Mouse (Mus musculus): ENCODE data around the gene Gm11549. TPM values are rescaled to one million over a fixed set of nuclear protein-coding genes. Genes with fewer than 3 reads are reported as not detected.

Gm11549 gene
- polyA plus RNA-seq, 1 experiment from 2014 or later: 0.35 TPM

DNA sequence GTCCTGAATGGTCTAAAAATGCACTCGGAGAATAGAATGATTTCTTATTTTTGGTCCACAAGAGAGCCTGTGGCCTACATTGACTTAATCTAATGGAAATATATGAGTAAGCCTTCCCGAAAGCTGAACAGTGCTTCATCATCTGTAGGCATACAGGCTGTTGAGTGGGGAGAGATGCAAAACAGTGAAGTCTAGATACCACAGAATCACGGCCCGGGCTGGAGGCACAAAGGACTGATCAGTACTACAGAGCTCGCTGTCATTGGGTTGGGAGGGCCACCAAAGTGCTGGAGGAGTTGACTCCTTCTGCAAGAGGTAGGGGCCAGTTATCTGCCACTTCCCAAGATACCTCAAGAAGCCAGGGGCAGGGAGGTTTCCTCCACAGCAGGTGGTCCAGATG, 9.2 kb upstream of the Gm11549 start:
- Histone ChIP-seq H3K9ac (ENCODE audit: low read depth, low read length) (no peak overlapping the region), H3K4me2 (ENCODE audit: low read length) (no peak overlapping the region), H3K27ac (ENCODE audit: low read length) (no peak overlapping the region), H3K4me3 (ENCODE audit: low read depth, low read length) (no peak overlapping the region), H3K36me3 (ENCODE audit: control insufficient read depth, insufficient read depth, low read length) (no peaks in the 10 kb centered on the region), H3K4me1 (ENCODE audit: control insufficient read depth, insufficient read depth, low read length) (peaks cover 3% of the 10 kb centered on the region; the same call in 1 of the 2 replicates), H3K9me3 (replicated peaks; ENCODE audit: control insufficient read depth, low read length, poor library complexity, severe bottlenecking) (no peaks in the 10 kb centered on the region), H3K27me3 (ENCODE audit: control insufficient read depth, insufficient read depth, low read depth, low read length) (no peaks in the 10 kb centered on the region)
- no peak for ATAC-seq
- 78% methylated on average over 5 of the region's 5 CpGs for WGBS

DNA sequence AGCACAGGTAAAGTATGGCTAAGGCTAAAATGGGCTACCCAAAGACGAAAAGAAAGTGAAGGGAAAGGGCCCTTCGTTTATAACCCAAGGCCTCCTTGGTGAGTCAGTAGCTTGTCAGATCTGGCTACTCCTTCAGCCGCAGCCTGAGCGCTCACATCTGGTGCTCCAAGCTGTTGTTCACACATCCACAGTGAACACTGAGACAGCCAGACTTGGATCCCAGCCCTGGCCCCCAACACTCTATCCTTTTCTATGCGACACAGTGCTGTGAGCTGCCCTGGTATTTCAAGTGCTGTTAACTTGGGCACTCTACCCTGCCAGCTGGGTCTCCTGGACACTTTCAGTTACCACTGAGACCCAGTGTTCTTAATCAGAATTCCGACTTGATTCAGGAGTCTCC, 8.7 kb upstream of the Gm11549 start:
- Histone ChIP-seq H3K27ac (ENCODE audit: low read length) (no peak overlapping the region), H3K9ac (ENCODE audit: low read depth, low read length) (no peak overlapping the region), H3K4me2 (ENCODE audit: low read length) (no peak overlapping the region), H3K27me3 (ENCODE audit: control insufficient read depth, insufficient read depth, low read depth, low read length) (no peaks in the 10 kb centered on the region), H3K4me1 (ENCODE audit: control insufficient read depth, insufficient read depth, low read length) (peaks cover 3% of the 10 kb centered on the region; the same call in 1 of the 2 replicates), H3K4me3 (ENCODE audit: low read depth, low read length) (no peak overlapping the region), H3K9me3 (replicated peaks; ENCODE audit: control insufficient read depth, low read length, poor library complexity, severe bottlenecking) (no peaks in the 10 kb centered on the region), H3K36me3 (ENCODE audit: control insufficient read depth, insufficient read depth, low read length) (no peaks in the 10 kb centered on the region)
- ATAC-seq: no peak
- 88% methylated on average over 6 of the region's 6 CpGs for WGBS

DNA sequence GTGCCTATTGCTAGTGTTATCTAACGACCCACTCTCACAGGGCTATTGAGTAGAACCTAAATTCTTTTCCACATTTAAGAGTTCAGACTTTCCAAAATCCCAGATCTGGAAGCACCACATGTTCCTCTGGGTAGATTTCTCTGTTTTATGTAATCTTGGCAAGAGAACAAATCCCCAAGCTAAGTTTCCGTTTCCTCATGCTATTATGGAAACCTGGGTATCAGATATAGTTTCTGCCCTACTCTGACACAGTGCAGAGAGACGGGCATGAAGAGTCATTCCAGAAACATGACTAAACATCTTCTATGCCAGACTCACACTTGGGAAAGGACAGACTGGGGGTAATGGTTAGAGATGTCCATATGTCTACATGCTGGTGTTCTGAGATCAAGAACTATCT, 2.9 kb upstream of the Gm11549 start:
- H3K4me2 ChIP-seq (ENCODE audit: low read length): no peak overlapping the region
- H3K9ac ChIP-seq (ENCODE audit: low read depth, low read length): no peak overlapping the region
- 82% methylated on average over 3 of the region's 3 CpGs for WGBS
- ATAC-seq: no peak
- H3K36me3 ChIP-seq (ENCODE audit: control insufficient read depth, insufficient read depth, low read length): no peaks in the 10 kb centered on the region
- H3K9me3 ChIP-seq (replicated peaks; ENCODE audit: control insufficient read depth, low read length, poor library complexity, severe bottlenecking): no peaks in the 10 kb centered on the region
- H3K4me3 ChIP-seq (ENCODE audit: low read depth, low read length): no peak overlapping the region
- H3K27me3 ChIP-seq (ENCODE audit: control insufficient read depth, insufficient read depth, low read depth, low read length): peaks cover 7% of the 10 kb centered on the region; the same call in 1 of the 2 replicates
- H3K27ac ChIP-seq (ENCODE audit: low read length): no peak overlapping the region
- H3K4me1 ChIP-seq (ENCODE audit: control insufficient read depth, insufficient read depth, low read length): peaks cover 3% of the 10 kb centered on the region; the same call in 1 of the 2 replicates

DNA sequence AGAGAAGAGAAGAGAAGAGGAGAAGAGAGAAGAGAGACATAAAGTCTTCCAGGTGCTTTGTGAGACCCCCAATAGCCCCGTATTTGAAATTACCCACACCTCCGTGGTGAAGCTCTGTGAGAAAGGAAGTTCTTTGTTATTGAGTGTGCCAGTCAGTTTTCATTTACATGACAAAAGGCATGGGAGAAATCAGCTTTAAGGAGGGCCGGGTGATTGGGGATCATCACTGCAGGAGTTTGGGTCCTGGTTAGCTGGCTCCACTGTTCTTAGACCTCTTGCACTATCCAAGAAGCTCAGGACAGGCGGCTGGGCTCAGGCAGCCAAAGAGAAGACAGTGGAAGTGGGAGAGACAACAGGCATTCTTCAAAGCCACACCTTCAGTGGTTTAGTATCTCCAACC, 524 bp upstream of the Gm11549 start:
- peak overlapping the region; percentile 72 for H3K4me2 ChIP-seq (ENCODE audit: low read length)
- H3K36me3 ChIP-seq (ENCODE audit: control insufficient read depth, insufficient read depth, low read length): no peaks in the 10 kb centered on the region
- no peak overlapping the region for H3K4me3 ChIP-seq (ENCODE audit: low read depth, low read length)
- no peak overlapping the region for H3K27ac ChIP-seq (ENCODE audit: low read length)
- no peak for ATAC-seq
- H3K27me3 ChIP-seq (ENCODE audit: control insufficient read depth, insufficient read depth, low read depth, low read length): peaks cover 7% of the 10 kb centered on the region; the same call in 1 of the 2 replicates
- peaks cover 3% of the 10 kb centered on the region; the same call in 1 of the 2 replicates for H3K4me1 ChIP-seq (ENCODE audit: control insufficient read depth, insufficient read depth, low read length)
- 0% methylated on average over 4 of the region's 4 CpGs for WGBS
- H3K9ac ChIP-seq (ENCODE audit: low read depth, low read length): no peak overlapping the region
- no peaks in the 10 kb centered on the region for H3K9me3 ChIP-seq (replicated peaks; ENCODE audit: control insufficient read depth, low read length, poor library complexity, severe bottlenecking)

DNA sequence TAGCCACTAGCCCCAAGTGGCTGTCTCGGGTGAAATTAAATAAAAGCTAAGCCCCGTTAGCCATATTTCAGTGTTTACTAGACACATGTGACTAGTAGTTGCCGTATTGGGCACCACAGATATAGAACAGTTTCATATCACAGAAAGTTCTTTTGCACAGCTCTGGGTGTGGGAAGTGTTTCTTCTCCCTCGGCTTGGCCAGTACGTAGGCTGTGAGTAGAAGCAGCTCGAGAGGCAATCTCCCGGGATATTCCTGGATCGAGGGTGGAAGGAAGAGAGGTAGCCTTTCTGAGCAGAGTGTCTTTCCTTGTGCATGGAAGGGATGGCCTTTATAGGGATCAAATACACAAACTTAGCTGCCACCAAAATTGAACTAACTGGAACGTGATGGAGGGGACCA, 5.4 kb downstream of the Gm11549 start:
- Histone ChIP-seq H3K27me3 (ENCODE audit: control insufficient read depth, insufficient read depth, low read depth, low read length) (peaks cover 7% of the 10 kb centered on the region), H3K4me2 (ENCODE audit: low read length) (no peak overlapping the region), H3K9me3 (replicated peaks; ENCODE audit: control insufficient read depth, low read length, poor library complexity, severe bottlenecking) (no peaks in the 10 kb centered on the region), H3K4me1 (ENCODE audit: control insufficient read depth, insufficient read depth, low read length) (peaks cover 3% of the 10 kb centered on the region; the same call in 1 of the 2 replicates), H3K27ac (ENCODE audit: low read length) (no peak overlapping the region), H3K4me3 (ENCODE audit: low read depth, low read length) (no peak overlapping the region), H3K36me3 (ENCODE audit: control insufficient read depth, insufficient read depth, low read length) (no peaks in the 10 kb centered on the region), H3K9ac (ENCODE audit: low read depth, low read length) (no peak overlapping the region)
- 91% methylated on average over 9 of the region's 9 CpGs for WGBS
- no peak for ATAC-seq

DNA sequence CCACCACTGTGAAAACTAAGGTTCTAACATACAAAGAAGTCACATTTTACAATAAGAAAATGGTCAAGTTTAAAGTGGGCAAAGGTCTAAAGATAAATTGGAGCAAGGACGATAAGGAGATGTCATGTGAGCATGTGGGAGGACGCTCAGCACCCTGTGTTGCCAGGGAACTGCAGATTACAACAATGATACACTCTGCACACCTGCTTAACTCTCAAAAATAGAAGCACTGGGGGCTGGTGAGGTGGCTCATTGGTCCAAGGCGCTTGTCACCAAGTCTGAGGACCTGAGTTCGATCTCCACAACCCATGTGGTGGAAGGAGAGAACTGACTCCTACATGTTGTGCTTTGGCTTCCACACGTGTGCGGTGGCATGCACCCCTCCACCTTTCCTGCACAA, 10.1 kb downstream of the Gm11549 start:
- ATAC-seq: no peak
- Histone ChIP-seq H3K4me3 (ENCODE audit: low read depth, low read length) (no peak overlapping the region), H3K36me3 (ENCODE audit: control insufficient read depth, insufficient read depth, low read length) (no peaks in the 10 kb centered on the region), H3K9me3 (replicated peaks; ENCODE audit: control insufficient read depth, low read length, poor library complexity, severe bottlenecking) (no peaks in the 10 kb centered on the region), H3K27me3 (ENCODE audit: control insufficient read depth, insufficient read depth, low read depth, low read length) (no peaks in the 10 kb centered on the region; the same call in 1 of the 2 replicates), H3K4me2 (ENCODE audit: low read length) (no peak overlapping the region), H3K9ac (ENCODE audit: low read depth, low read length) (no peak overlapping the region), H3K27ac (ENCODE audit: low read length) (no peak overlapping the region), H3K4me1 (ENCODE audit: control insufficient read depth, insufficient read depth, low read length) (no peaks in the 10 kb centered on the region)
- WGBS: 89% methylated on average over 6 of the region's 6 CpGs

DNA sequence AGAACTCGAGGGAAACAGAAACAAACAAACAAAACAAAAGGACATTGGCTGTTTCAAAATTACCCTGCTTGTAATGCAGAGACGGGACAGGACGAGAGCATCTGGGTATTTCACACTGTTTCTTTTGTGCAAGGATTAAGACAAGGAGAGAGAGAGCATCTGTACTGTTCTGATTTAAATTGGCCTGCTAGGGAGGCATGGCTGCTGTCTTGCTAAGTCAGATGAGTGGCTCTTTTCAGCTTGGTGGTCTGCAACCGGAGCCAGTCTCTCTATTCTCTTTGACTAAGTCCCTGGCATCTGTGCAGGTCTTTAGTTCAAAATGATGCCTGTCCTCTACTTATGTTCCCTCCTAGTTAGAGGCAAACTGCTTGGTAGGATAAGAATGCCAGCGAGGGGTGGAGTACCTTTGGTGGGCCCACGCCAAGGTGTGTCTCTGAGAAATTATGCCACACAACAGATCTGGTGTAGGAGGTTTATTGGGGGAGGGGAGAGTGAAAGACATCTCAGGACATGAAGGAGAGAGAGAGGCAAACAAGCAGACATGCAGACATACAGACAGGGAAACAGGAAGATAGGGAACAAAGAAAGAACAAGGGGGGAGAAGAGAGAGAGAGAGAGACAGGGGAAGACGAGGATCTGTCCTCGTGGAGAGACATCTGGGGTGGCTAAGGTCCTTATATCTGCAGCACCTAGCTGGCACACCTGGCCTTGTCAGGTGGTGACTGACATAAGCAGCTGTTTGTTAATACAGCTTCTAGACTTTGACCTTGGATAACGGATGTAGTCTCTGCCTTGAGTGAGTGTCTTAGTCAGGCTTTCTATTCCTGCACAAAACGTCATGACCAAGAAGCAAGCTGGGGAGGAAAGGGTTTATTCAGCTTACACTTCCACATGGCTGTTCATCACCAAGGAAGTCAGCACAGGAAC, 15.5 kb downstream of the Gm11549 start:
- H3K4me1 ChIP-seq (ENCODE audit: control insufficient read depth, insufficient read depth, low read length): peaks cover 9% of the 10 kb centered on the region
- H3K36me3 ChIP-seq (ENCODE audit: control insufficient read depth, insufficient read depth, low read length): no peaks in the 10 kb centered on the region
- H3K4me3 ChIP-seq (ENCODE audit: low read depth, low read length): no peak overlapping the region
- H3K4me2 ChIP-seq (ENCODE audit: low read length): no peak overlapping the region
- H3K9me3 ChIP-seq (replicated peaks; ENCODE audit: control insufficient read depth, low read length, poor library complexity, severe bottlenecking): no peaks in the 10 kb centered on the region
- ATAC-seq: peak; percentile 32; the same call in 1 of the 2 replicates
- WGBS: 37% methylated on average over 10 of the region's 10 CpGs
- H3K27ac ChIP-seq (ENCODE audit: low read length): no peak overlapping the region
- H3K9ac ChIP-seq (ENCODE audit: low read depth, low read length): no peak overlapping the region
- no peaks in the 10 kb centered on the region for H3K27me3 ChIP-seq (ENCODE audit: control insufficient read depth, insufficient read depth, low read depth, low read length)

DNA sequence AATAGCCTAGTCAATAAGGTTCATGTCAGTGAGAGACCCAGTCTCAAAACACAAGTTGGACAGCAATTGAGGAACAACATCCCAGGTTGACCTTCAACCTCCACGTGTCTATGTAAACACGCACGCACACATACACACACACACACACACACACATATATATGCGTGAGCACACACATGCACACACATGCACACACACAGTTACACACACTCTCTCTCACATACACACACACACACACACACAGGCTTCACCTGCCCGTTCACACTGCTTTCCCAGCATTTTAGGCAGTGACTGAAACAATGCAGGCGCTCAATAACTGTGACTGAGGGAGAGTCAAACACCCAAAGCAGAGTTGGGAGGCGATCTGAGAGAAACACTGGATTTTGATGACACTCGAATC, 16.3 kb downstream of the Gm11549 start:
- Histone ChIP-seq H3K4me2 (ENCODE audit: low read length) (no peak overlapping the region), H3K9ac (ENCODE audit: low read depth, low read length) (no peak overlapping the region), H3K27ac (ENCODE audit: low read length) (no peak overlapping the region), H3K4me3 (ENCODE audit: low read depth, low read length) (no peak overlapping the region), H3K27me3 (ENCODE audit: control insufficient read depth, insufficient read depth, low read depth, low read length) (no peaks in the 10 kb centered on the region), H3K4me1 (ENCODE audit: control insufficient read depth, insufficient read depth, low read length) (peaks cover 9% of the 10 kb centered on the region), H3K36me3 (ENCODE audit: control insufficient read depth, insufficient read depth, low read length) (no peaks in the 10 kb centered on the region), H3K9me3 (replicated peaks; ENCODE audit: control insufficient read depth, low read length, poor library complexity, severe bottlenecking) (no peaks in the 10 kb centered on the region)
- WGBS: 64% methylated on average over 8 of the region's 8 CpGs
- no peak for ATAC-seq

DNA sequence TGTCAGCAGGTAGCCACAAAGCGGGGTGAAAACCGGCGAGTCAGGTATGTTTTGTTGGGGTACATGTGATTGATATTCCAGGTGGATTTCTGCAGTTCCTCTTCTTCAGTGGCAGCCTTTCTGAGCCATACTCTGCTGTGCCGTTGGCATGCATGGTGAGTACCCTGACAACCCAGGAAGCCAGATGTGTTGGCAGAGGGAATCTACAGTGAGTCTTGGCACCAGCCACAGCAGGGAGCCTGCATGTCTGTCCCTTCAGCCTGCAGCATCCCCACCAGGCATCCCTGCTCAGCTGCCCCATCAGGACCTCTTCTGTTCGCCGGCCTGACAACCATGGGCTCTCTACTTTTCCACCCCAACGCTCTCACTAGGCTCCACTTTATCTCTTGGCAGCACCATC, 20.1 kb downstream of the Gm11549 start:
- Histone ChIP-seq H3K4me2 (ENCODE audit: low read length) (no peak overlapping the region), H3K36me3 (ENCODE audit: control insufficient read depth, insufficient read depth, low read length) (no peaks in the 10 kb centered on the region), H3K27ac (ENCODE audit: low read length) (no peak overlapping the region), H3K4me1 (ENCODE audit: control insufficient read depth, insufficient read depth, low read length) (peaks cover 9% of the 10 kb centered on the region), H3K9ac (ENCODE audit: low read depth, low read length) (no peak overlapping the region), H3K9me3 (replicated peaks; ENCODE audit: control insufficient read depth, low read length, poor library complexity, severe bottlenecking) (no peaks in the 10 kb centered on the region), H3K4me3 (ENCODE audit: low read depth, low read length) (no peak overlapping the region), H3K27me3 (ENCODE audit: control insufficient read depth, insufficient read depth, low read depth, low read length) (no peaks in the 10 kb centered on the region)
- 73% methylated on average over 7 of the region's 7 CpGs for WGBS
- ATAC-seq: no peak

Measured in midbrain, embryonic 16.5 days (tissue).